Mouse (Mus musculus): ENCODE results near the gene Suz12.
"Not testable (repeated sequence)": the region's sequence is repeated elsewhere in the genome, so short reads cannot be mapped to it uniquely, and the experiment has no call there.

Gene Suz12

DNA sequence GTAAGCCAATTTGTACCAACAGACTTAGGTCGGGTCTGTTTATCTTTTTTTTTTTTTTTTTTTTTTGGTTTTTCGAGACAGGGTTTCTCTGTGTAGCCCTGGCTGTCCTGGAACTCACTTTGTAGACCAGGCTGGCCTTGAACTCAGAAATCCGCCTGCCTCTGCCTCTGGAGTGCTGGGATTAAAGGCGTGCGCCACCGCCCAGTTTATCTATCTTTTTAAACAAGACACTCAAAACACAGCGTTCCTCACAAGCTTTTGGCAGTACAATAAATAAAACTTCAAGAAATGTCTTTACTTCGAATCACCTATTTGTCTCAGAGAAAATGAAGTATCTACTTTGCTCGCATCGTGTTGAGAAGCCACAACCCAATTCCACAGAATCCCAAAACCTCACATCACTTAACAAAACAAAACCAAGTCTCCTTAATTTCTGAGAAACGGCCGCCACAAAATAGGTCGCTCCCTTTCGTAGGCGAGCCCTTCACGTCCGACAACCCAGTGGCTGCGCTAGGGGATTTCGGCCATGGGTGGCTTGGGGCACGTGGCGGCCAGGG, 793 bp upstream of the Suz12 start:
- no peak for DNase-seq

DNA sequence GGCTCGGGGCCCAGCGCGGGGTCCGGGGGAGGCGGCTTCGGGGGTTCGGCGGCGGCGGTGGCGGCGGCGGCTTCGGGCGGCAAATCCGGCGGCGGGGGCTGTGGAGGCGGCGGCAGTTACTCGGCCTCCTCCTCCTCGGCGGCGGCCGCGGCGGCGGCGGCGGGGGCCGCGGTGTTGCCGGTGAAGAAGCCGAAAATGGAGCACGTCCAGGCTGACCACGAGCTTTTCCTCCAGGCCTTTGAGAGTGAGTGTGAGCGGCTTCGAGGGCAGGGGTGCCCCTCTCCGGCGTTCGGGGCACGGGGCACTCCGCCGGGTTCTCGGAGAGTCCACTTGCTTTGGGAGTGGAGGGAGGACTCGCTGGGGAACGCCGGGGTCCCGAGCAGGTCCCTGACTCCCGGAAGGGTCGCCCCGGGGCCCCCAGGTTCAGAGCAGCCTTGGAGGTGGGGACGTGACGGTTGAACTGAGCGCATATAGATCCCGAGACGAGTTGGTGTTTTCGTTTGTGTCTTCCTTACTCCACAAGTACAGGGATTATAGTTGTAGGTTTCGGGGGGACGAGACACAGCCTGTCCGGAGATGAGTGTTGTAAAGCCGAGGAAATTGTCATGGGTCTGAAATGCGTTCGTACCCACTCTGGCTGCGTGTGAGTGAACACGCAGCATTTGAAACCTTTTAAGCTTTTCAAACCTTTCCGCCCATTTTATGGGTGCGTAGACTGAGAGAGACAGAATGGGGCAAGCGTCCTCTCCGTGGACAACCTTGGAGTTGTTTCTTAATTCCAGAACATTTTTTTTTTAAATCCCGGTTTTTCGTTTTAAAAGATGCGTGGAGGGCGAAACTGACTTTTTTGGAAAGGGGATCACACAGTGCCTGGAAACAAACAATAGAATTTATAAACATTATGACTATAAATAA, 707 bp downstream of the Suz12 start:
- no peak for DNase-seq

DNA sequence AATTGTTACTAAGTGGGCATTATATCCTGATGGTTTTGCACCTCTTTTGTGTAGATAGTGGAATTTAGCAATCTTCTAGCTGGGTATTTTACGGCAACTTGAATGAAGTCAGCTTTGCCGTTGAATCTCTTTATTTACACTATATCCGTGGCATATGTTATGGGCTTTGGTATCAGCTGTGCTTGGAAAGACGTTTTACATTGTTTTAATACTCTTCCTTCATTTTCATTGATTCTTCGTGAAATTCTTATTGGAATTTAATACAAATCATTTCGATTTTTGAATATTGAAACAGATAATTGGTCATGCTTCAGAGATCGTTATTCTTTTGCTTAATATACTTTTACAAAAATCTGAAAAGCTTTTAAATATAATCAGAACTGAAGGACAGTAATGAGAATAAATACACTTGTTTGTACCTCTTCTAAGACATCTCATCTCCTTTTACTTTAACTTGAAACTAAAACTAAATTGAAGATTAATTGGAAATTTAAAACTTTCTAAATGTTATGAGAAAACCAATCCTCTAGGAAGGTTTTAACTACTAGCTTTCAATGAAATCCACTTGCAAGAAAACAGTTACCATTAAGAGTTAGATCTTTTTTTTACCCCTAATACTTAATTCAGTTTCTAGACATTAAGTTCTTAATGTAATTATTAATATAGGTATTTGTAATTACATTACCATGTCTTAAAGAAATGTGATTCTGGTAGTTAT, 1.5 kb downstream of the Suz12 start:
- DNase-seq, result no peak

DNA sequence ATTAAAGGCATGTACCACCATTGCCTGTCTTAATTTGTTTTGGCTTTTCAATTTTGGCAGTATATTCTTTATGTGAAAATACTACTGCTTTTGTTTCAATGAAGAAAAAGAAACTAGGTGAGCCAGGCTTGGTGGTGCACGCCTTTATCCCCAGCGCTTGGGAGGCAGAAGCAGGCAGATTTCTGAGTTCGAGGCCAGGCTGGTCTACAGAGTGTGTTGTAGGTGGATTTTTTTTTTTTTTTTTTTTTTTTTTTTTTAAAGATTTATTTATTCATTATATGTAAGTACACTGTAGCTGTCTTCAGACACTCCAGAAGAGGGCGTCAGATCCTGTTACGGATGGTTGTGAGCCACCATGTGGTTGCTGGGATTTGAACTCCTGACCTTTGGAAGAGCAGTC, 23.6 kb downstream of the Suz12 start:
- not testable (repeated sequence) for DNase-seq

DNA sequence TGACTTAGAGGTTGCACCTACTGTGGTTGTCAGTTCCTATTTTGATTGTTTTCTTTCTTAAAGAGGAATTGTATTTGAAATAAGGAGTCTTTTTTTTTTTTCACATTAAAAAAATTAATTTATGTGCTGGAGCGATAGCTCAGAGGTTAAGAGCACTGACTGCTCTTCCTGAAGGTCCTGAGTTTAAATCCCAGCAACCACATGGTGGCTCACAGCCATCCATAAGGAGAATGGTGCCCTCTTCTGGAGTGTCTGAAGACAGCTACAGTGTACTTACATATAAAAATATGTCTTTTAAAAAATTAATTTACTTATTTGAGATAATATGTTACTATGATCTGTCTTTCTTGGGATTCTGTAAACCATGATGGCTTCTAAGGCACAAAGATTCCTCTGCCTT, 26.9 kb downstream of the Suz12 start:
- no peak for DNase-seq

DNA sequence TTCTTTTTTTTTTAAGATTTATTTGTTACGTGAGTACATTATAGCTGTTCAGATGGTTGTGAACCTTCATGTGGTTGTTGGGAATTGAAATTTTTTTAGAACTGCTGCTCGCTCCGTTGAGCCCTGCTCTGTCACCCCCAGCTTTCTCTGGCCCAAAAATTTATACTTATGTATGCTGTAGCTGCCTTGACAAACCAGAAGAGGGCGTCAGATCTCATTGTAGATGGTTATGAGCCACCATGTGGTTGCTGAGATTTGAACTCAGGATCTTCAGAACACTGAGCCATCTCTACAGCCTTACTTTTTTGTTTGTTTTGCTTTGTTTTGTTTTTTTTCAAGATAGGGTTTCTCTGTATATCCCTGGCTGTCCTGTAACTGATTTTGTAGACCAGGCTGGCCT, 28.4 kb downstream of the Suz12 start:
- DNase-seq, result no peak

DNA sequence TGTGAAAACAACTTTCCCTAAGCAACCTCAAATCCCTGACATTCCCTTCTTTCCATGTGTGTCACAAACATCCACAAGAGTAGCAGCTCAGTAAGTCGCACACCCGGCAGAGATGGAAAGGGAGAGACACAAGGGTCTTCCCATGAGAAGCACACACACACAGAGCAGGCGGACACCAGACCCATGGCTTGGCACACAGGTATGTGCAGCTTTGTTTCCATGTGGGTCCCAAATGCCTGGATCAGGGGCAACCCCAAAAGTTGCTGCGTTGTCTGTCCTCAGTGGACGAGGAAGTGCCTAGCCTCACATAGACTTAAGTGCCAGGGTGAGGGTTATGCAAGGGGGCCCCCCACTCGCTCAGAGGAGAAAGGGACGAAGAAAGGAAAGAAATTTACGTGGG, 44.6 kb downstream of the Suz12 start:
- no peak for DNase-seq

DNA sequence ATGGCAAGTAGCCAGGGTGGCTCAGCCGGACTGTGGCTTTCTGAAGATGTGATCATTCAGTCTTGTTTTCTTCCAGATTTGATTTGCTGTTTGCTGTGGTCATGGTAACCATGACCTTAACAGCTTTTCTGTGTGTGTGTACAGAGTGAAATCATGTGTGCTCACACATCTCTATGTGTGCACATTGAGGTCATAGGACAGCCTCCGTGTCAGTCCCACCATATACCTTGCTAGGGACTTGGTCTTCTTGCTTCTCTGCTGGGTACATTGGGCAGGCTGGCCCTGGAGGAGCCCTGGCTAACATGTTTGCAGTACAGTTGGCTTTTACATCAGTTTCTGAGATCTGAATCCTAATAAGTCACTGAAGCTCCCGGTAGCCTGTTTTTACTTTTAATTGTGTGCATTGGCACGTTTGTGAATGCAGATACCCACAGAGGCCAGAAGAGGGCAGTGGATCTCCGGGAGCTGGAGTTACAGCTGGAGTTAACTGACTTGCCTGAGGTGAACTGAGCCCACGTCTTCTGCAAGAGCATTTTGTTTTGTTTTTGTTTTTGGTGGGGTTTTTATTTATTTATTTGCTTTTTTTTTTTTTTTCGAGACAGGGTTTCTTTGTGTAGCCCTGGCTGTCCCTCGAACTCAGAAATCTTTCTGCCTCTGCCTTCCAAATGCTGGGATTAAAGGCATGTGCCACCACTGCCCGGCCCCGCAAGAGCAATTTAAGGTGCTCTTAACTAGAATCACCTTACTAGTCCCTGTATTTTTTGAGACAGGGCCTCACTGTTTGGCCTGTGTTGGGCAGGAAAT, 49.9 kb downstream of the Suz12 start:
- DNase-seq, result no peak

DNA sequence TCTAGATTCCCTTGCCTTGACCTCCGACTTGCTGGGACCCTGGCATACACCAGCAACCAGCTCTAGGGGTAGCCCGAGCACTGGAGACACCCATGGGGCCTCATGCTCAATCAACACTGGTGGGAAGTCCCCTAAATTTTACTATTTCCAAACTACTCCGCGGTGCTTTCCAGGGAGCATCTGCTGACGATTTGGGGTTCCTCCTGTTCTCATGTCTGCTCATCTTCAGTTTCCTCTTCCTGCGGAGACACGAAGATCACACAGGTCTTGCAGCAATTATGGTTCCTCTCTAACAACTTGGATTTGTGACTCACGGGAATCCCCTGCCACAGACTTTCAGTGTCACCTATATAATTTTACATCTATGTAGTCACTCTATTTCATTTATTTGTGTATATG, 50.5 kb downstream of the Suz12 start:
- no peak for DNase-seq

DNA sequence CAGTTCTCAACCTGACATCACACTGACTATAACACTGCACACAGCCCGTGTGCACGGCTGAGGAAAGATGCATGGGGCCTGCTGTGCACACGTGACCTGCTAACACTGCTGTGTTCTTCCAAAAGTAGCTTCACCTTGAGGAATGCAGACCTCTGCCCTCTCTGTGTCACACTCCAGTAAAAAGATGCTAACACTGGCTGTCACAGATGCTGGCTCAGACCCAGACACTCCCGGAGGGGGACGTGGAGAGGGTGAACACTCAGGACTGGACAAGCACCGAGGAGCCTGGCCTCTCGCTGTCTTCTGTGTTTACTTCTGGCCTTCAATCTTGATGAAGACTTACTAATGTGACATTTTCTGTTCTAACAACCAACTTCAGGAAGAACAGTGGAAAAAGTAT, 54.0 kb downstream of the Suz12 start:
- no peak for DNase-seq

DNA sequence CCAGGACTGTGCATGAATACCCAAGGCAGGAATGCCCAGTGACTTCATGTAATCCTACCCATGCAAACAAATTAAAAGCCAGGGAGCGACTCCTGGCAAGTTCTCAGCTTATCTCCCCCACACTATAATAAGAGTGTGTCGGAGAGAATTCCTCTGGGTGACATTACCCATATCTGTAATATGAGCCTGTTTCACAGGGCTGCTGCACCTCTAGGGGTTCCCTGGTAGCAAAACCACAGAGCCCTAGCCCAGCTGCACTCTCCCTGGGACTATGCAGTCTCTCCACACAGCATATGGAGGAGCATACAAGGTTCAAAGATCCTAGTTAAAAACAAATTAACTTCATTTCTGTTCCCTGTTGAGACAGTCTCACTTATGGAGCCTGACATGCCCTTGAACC, 57.2 kb downstream of the Suz12 start:
- DNase-seq, result no peak

DNA sequence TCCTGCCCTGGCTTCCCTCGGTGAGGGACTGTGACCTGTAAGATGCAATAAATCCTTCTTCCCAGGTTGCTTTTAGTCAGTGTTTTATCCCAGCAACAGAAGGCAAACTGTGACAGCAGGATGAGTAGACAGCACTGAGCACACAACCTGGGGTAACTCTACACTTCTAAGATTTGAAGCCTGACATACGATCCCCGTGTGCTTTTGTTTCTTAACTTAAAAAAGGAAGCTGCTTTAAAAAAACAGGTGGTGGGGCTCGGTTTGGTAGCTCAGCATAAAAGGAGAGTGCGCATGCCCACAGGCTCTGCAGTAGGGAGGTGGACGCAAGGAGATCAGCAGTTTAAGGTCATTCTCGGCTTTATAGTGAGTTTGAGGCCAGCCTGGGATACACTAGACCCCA, 59.5 kb downstream of the Suz12 start:
- DNase-seq, result no peak

DNA sequence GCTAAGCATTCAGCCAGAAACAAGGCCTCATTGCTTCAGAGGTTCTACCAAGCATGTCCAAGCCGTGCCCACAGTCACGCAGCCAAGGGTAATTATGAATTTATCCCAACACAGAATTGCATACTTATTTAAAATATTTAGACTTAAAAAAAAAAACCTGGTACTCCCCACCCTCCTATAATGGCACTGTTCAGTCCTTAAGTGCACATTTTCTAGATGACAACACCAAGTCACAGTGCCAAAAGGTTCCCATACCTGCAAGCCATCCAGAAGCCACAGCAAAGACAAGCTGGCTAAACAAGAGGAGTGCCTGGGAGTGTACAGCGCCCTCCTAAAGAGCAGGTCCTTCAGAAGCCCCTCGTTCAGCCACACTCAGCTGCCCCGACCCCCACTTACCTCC, 60.3 kb downstream of the Suz12 start:
- no peak for DNase-seq

DNA sequence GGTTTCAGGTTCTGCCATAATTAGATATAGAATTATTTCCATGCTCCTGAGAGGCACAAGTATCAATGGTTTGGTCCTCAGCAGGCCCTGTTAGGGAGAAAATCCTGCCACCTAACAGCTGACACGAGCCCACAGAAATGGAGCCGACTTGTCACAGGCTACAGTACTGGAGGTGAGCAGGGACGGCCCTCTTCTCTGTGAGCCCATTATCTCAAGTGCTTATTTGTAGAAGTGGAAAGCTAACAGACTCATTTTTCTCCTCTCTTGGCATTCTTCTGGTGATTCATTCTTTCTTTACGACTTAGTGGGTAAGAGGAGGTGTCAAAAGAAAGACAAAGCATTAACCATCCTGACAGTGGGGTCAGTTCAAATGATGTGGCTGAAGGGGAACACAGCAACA, 61.8 kb downstream of the Suz12 start:
- DNase-seq, result no peak

DNA sequence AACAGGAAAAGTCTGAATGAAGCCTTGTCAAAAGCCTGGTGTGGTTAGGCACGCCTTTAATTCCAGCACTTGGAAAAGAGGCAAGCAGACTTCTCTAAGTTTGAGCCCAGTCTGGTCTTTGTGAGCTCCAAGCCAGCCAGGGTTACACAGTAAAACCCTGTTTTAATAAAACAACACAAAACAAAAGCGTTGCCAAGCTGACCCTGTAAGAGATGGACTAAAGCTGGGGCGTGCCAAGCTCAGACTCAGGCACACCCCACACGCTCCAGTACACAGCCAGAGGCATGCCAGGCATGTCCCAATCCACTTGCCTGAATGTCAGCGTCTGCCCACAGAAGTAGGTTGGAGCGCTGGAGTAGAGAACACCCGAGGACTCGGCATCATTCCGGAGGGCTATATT, 63.2 kb downstream of the Suz12 start:
- DNase-seq, result no peak

DNA sequence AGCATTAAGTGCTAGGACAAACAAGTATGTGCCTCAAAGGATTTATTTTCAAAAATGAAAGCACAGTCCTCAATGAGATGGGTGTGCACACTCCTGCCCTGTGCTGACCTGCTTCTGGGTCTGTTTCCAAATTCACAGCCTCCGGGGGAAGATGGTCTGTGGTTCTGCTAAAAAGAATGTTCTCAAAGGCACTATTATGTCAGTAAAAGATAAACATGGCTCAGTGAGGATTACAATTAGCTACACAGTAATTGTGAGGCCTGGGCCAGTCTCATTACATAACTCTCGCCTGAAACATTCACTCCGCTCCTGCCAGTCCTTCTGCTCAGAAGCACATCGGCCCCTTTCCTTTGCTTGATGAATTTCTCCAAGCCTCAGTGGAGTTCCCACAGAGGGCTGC, 69.3 kb downstream of the Suz12 start:
- DNase-seq, result no peak

DNA sequence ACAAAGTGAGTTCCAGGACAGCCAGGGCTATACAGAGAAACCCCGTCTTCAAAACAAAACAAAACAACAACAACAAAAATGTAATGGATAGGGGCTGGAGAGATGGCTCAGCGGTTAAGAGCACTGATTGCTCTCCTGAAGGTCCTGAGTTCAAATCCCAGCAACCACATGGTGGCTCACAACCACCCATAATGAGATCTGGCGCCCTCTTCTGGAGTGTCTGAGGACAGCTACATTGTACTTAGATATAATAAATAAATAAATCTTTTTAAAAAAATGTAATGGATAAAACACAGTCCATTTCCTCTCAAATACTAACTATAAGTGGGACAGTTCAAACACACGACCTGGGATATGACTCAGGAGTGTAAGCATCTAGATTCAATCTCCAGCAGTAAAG, 73.5 kb downstream of the Suz12 start:
- not testable (repeated sequence) for DNase-seq

DNA sequence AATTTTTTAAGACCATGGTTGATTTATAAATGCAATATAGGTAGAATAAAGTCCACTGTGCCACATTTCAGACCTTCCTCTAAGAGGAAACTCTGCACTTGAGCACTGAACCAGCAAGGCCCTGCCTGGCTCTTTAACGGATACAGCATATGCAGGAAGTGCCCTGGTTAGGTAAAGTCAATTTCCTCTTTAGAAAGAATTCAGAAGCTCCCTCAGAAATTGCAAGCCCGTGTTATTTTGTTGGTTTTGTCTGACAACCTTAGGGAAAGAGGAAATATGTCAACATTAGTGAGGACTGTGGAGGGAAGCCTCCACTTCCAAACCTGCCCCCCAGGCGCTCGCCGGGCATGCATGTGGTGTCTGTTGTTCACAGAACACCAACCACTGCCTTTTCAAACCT, 74.7 kb downstream of the Suz12 start:
- DNase-seq, result no peak

DNA sequence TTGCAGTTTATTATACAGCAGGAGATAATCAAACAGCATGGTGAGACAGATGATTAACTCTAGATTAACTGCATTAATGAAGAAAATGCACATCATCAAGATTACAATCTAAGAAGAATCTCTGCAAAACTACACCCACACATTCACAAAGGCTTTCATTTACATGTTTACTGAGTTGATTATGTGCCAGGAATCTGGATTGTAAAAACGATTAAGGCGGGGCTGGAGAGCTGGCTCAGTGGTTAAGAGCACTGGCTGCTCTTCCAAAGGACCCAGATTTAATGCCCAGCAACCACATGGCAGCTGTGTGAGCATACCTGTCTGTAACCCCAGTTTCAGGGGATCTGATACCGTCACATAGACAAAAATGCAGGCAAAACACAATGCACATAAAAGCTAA, 76.9 kb downstream of the Suz12 start:
- DNase-seq, result no peak

DNA sequence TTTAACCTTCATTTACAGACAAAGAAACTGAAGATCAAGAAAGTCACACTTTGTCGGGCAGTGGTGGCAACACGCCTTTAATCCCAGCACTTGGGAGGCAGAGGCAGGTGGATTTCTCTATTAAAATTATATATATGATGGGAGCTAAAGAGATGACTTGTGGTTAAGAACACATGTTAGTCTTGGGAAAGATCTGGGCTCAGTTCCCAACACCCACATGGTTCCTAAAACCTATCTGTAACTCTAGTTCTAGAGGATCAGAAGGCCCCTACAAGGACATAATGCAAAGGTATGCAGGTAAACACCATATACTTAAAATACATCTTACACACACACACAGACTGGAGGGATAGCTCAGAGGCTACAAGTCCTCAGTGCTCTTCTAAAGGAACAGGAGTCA, 78.1 kb downstream of the Suz12 start:
- no peak for DNase-seq

DNA sequence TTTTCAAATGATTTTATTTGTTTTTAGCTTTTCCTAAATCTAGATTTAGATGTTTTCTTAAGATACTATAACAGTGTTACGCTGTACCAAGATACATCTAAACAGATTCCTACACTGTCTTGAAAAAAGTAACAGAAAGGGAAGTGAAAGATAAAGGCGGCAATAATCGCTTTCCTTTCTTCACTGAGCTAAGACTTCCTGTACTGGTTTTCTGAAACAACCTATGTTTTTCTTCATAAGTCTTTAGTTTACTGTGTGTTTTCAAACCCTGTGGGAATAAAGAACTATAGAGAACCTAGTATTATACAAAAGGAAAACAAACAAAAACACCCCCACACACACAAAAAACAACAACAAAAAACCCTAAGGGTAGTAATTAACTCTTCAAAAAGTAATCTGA, 79.5 kb downstream of the Suz12 start:
- DNase-seq, result no peak

DNA sequence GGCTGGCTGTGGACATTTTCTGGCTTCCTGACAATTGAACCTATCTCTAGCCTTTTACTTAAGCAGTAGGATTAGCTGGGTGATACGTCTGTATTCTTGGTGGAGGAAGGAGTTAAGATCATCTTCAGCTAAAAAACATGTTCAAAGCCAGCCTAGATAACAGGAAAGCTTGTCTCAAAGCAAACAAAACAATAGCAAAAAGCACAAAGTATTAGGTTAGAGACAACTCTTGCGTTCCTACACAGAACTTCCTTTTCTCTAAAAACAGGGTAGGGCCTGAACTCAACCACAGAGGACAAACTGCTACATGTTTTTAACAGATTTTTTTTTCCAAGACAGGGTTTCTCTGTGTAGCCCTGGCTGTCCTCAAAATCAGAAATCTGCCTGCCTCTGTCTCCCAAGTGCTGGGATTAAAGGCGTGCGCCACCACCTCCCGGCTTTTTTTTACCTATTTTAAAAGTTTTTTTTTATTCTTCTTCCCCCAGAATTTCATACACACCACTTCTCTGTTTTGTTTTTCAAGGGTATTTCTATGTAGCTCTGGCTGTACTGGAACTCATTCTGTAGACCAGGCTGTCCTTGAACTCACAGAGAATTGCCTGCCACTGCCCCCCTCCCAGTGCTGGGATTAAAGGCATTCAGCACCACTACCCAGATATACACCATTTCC, 82.8 kb downstream of the Suz12 start:
- no peak for DNase-seq
